Mouse (Mus musculus) spleen, postnatal 10 days (tissue): ENCODE data around the gene Gm47969.

Experiments
- DNase-seq, 2 experiments: peaks; one replicate each; pipeline ENCODE4 v3.0.0; 2021 to 2022; ENCODE audit warnings: low spot score in 2 of 2

Gm47969 gene

GRCm38 (mm10) chr1:83076190-83076917 is 31.6 kb downstream of the Gm47969 start:
- DNase-seq: no peak

DNA sequence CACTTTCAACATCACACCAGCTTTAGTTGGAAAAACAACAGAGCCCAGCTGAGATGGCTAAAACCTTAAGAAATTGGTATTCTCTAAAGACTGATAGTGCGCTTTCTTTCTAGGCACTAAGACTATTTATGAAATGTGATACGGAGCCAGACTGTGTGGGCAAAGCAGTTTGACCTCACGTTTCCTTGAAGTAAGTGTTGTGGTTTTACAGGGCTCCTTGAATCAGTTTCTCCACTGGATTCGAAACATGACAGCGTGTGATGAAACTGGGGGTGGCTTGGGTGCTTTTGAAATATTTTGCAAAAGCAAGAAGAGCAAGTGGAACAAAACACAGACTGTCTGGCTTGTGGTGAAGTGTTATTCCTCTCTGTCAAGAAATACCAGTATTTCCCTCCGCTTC is 32.3 kb downstream of the Gm47969 start:
- DNase-seq: no peak

DNA sequence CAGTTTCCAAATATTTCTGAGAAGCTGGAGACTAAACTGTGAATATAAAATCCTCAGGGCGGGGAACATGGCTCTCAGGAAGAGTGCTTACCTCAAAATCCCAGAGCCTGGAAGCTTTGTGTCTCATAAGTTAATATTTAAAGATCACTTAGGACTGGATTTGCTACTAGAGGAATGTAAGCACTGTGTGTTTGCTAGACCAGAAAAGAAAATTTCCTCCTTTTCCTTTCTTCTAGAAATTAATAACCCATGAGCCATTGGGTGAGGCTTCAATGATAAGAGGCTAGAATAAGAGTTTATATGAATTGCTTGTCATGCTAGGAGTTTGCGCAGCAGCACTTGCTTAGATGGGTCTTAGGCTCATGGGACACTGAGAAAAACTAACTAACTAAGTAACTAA is 40.1 kb downstream of the Gm47969 start:
- no peak for DNase-seq

DNA sequence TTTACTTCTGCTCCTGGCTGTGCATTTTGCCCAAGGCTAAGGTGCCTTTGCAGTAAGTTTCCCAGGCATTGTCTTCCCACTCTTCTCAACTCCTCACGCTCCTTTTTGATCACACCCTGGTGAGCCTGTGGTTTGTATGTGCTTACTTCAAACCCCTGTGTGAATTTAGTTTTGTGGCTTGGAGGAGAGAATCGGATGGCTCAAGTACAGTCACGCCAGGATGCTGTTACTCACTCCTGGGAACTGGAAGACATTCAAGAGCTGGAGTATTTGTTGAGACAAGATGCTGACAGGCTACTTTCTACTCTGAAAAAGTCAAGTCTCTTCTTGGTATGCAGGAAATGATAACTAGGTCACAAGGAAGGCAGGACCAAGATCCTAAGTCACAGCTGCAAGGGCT is 46.5 kb downstream of the Gm47969 start:
- no peak for DNase-seq
